Mouse (Mus musculus) c-Kit-positive CD71-negative TER-119-negative erythroid progenitor cells, embryonic 14.5 days (primary cell): ENCODE results near the gene Grin2a.

ENCODE experiments used
- DNase-seq: peaks from one replicate; pipeline ENCODE4 v3.0.0-alpha.2; 2013; ENCODE audit warnings: low read depth

The Grin2a gene

DNA sequence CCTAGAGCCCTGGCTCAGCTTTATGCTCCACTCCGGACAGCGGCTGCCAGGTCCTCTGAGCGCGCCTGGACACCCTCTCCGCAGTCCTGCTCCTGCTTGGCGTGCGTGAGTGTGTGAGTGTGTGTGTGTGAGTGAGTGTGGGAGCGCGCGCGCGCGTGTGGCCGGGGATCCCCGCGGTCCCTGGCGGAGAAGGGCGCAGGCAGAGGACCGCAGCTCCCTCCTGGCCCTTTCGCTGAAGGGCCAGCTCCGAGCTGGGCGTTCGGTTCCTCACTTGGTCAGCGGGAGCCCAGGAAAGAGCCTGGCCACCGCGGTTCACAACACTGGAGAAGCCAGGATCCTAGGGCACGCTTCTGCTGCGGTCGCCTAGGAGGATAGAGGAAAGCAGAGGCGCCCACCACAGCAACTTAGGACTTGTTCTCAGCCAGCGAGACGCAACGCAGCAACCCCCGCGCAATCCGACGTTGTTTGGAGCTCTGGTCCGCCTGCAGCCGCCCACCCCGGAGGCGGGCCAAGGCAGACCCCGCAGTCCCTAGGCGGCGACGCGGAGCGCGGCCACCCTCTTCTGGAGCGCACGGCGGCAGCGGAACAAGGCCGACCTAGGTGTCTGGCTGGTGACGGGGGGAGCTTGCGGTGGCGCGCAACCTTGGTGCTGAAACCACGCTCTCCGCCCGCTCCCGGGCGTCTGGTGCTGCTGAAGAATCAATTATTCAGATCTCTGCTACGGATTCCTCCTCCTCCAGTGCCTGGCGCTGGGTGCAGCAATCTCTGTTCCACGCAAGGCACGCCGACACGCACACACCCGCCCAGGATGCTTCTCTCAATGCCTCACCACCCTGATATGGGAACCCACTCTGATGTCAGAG lies at the start of gene Grin2a:
Gene Grin2a, minus strand, starts transcription at position 610 of the 863 bp plus-strand sequence.
- no peak for DNase-seq

DNA sequence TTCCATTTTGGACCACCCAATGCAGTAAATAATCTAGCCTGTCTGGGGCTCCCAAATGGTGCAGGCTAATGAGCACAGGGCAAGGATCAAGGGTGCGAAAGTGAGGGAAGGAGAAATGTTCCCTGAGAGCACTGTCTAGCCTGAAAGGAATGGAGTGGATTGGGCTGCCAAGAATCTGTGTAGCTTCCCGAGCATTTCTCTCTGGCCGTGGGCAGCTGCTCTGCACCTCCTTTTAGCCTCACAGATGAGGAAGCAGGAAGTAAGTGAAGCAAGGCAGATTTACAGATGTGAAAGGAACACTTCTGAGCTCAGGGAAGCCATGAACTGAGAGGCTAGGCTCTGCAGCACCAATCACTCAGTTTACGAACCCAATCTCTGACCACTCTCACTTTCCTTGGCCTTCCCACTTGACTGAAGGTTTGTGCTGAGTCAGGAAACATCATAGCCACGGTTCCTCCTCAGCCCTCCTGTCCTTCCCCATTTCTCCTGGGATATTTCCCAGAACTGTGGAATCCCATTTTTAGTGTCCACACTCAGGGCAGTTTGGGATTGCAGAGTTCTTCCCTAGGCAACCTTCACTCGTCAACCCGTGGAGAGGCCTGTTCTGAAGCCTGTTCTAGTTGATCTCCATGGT lies 40.3 kb upstream of the Grin2a start:
- no peak for DNase-seq

DNA sequence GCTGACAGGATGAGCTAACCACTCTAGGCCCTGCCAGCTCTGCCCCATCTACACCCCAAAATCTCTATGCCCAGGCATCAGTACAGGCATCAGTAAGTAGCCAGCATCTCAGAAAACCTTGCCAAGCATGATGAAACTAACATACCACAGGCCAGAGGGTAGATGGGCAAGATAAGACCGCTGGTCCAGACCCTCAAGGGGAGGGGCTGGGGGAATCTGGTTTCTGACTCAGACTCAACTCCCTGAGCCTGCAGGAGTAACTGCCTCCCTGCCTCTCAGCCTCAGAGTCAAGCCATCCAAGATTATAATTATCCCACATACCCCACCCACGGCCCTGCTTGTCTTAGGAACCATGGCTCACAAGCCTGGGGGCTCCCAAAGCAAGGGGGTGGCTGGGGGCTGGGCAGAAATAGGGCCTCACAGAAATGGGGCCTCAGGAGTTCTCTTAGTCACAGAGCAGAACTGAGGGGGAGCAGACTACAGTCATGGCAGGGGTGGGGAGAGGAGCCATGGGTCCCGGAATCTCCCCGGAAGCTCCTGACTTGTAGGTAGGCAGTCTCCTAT lies 38.1 kb upstream of the Grin2a start:
- no peak for DNase-seq

DNA sequence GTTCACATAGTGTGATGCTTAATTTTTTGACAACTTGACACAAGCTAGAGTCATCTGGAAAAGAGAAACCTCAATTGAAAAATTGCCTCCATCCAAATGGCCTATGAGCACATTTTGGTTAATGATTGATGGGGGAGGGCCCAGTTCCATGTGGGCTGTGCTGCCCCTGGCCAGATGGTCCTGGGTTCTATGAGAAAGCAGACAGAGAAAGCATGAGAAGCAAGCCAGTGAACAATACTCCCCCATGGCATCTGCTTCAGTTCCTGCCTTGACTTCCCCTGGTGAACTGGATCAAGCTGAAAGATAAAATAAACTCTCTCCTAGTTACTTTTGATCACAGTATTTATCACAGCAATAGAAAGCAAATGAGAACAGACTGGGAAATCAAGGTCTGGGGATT lies 36.5 kb upstream of the Grin2a start:
- DNase-seq = no peak

DNA sequence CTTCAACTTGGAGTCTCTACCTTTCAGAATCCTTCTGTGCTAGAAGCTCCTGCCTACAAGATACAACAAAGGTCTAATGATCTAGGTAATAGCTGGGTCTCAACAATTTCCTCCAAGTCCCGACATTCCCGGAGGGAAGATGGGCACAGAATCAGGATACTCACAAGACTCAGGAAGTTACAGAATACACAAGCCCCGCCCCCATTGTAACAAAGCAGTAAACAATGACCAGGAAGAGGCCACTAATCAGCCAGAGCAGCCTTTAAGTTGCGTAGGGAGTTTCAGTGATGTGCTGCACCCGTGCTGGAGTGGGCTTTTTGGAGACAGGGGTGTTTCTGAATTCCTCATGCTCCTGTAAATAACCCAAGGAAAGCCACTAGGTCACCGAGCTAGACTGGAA lies 31.4 kb upstream of the Grin2a start:
- no peak for DNase-seq

DNA sequence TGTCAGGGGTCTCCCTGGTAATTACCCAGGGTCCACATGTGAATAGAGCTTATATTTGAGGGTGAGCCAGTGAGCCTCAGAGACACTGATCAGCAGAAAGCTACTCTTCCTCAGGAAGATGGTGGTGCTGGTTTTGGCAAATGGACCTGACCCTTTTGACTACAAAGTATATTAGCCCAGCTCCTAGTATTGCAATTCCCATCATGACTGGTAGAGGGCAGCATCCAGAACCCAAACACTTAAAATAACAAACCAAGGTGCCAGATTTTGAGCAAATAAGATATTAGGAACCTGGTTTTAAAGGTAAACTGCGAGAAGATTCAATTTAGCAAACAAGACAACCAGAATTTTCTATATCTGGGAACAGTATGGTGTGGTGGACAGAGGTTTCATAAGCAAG lies 14.4 kb upstream of the Grin2a start:
- no peak for DNase-seq

DNA sequence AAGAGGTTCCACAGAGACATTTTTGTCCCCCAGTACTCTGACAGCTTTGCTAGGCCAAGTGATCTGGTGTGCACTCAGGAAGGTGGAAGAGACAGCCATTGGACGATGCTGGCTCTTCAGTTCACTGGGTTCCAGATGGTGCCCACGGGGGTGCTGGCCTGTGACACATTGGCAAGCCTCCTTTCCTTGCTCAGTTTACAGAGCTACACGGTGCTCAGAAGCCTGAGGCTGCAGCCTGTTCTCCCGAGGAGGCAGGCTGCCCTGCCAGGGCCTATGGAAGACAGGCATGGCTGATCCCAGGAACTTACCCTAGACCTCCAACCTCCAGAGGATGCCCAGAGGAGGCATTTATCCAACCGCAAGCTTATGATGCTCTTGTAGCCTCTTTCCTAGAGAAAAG lies 10.2 kb upstream of the Grin2a start:
- no peak for DNase-seq

DNA sequence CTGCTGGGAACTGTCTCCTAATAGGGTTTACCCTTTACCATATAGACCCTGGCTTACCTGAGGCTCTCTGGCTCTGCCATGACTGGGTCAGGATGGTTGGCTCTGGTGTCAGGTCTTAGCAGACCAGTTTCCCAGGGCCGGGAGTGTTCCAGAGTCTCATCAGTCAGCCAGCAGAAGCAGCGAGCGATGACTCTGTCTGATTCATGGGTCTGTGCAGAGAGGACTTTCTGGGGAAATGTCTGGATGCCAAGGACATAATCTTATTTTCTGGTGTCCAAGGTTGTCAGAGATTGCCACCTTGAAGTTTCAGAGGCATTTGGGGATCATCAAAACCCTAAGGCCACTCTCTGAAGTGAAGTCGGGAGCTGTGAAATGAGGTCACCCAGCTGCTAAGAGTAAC lies 8.7 kb upstream of the Grin2a start:
- DNase-seq = no peak

DNA sequence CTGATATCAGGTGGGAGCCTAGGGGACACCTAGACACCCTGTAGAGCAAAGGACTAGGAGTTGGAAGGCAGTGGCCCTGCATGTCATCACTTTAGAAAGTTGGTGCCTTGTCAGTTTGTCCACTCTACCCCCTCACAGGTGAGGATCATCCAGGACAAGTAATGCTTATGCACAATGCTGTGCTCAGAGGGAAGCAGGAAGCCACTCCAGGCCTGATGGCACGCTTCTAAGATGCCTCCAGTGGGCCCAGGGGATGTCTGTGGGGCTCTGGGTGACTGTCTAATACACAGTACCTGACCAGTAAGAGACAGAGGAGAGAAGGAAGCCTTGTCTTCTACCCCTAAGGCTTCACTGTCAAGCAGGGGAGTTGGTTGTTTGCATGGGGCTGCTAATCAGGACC lies 7.6 kb upstream of the Grin2a start:
- DNase-seq = no peak

DNA sequence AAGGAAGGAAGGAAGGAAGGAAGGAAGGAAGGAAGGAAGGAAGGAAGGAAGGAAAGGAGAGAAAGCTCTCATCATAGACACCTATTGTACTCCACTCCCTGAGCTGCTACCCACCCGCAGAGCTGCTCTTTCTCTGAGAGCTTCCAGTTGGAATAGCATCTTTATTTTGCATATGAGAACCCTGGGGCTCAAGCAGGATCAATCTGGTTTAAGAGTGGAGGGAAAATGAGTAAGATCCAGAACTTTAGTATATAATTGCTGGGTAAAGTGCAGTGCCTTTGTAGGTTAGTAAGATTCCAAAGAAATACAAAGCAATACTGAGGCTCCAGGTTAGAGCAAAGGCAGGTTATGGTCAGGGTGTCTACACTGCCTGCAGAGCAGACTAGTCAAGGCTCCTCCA lies 6.2 kb upstream of the Grin2a start:
- DNase-seq = no peak

DNA sequence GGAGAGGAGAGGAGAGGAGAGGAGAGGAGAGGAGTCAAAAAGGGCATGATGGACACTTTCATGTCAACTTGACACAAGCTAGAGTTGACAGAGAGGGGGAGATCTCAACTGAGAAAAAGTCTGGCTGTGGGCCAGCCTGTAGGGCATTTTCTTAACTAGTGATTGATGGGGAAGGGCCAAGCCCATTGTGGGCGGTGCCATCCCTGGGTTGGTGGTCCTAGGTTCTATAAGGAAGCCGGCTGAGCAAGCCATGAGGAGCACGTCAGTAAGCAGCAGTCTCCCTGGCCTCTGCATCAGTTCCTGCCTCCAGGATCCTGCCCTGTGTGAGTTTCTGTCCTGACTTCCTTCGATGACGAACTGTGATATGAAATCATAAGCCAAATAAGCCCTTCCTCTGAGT lies 4.6 kb upstream of the Grin2a start:
- DNase-seq = no peak

DNA sequence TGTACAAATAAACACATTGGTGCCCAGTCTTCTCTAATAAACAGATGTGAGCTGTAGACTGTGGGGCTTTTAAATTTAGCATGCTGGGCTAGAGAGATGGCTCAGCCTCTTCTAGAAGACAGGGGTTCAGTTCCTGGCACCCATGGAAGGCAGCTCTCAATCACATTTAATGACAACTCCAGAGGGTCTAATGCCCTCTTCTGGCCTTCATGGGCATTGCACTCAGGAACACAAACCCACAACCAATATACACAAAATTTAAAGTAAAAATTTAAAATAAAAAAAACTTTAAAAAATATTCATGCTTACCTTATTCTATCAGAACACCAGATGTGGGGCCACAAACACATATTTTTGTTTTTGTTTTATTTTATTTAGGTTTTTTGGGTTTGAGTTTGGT lies 2.6 kb upstream of the Grin2a start:
- no peak for DNase-seq

DNA sequence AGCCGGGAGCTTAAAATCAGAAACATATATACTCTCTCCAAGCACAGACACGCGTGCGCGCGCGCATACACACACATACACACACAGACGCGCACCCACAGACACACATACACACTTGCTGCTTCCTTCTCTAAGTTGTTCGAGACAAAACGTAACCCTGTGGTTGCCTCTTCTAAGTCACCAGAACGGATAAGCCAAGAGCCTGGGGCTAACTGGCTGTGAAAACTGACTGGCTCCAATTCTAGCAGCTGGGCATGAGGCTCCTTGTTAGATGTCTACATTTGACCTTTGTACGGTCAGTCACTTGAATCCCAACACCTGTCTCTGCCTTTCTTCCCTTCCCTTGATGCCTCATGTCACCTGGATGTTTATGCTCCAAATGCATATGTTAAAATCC lies 452 bp upstream of the Grin2a start:
- DNase-seq = no peak

DNA sequence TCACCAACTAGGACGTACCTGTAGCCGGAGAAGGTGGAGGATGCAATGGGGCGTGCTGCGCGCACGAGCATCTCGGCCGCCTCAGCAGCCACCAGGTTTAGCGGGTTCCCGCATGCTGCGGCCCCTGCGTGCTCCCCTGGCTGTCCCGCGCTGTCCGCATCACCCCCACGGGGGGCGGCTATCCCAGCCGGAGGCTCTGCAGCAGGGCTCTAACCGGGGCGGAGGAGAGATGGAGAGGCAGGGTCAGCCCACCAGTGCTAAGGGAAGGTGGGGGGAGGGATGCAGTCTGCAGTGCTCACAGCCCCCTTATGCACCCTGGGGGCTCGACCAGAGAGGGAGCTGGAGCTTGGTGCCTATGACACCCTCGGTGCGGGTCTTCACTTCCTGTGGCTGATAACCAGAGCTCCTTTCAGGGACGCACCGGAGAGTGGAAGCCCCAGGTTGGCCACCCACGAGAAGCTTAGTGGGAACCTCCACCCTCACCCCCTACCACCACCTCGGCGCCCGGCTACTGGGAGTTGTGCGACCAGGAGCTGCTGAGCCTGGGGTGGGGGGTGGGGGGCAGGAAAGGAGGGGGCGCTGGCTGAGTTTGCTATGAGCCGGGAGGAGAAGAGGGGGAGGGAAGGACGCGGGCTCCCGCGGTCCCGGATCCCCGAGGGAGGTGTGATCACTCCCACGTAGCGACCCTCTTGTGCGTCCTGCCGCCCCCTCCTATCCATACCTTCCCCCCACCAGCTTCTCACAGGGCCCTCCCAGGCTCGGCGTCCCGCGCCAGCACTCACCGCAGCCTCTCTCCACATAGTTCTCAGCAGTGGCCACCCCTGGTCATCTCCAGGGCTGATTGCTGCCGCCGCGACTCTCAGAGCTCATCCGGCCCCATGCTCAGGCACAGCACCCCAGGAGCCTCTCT lies 1.1 kb downstream of the Grin2a start:
- DNase-seq = no peak

DNA sequence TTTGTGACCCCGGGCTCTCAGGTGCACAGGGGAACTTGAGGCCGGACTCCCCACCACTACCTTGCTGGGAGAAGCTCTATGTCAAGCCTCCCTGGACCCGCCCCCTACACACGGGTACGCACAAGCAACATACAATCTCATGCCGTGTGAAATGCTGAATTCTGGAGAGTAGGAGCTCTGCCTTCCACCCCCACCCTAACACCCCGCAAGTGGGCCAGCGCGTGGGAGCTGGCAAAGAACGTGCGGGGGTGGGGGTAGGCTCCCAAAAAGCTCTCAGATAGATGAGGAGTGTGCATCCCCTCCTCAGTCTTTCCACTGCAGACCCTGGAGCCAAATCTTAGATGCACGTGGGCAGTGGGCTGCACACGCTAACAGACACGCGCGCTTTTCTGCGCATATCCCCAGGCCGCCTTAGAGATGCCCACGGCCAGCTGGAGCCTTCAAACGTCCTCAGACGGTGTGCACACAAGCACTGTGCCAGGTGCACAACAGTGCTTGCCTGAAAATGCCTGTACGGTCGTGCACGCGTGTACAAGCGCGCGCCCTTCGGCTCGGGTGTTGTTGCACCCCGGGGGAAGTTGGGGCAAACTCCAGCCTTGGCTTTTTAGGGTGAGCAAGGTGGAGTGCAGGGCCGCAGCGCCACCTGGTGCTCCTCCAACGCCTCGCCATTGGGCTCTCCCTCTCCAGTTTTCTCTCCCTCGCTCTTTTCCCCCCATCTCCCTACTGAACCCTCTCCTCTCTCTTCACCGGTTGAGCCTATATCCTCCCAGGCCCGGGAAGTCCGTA lies 1.9 kb downstream of the Grin2a start:
- DNase-seq = no peak

DNA sequence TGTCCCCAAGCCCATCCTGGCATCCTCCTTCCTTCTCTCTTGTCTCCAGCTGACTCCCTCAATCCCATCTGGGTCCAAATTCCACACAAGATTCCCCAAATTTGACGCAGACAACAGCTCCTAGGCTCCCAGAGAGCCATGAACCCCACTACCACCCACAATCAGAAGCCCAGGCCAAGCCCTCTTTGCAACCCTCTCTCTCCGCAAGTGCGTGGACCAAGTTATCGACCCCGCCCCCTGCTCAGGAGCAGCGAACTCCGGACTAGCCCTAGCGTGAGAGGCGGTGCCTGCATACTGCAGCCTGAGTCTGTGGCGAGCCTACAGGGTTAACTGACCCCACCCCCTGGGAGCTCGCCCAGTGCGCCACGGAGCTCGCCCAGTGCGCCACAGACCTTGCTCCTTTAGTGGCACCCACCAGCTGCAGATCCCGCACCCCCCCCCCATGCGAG lies 2.6 kb downstream of the Grin2a start:
- DNase-seq = no peak

DNA sequence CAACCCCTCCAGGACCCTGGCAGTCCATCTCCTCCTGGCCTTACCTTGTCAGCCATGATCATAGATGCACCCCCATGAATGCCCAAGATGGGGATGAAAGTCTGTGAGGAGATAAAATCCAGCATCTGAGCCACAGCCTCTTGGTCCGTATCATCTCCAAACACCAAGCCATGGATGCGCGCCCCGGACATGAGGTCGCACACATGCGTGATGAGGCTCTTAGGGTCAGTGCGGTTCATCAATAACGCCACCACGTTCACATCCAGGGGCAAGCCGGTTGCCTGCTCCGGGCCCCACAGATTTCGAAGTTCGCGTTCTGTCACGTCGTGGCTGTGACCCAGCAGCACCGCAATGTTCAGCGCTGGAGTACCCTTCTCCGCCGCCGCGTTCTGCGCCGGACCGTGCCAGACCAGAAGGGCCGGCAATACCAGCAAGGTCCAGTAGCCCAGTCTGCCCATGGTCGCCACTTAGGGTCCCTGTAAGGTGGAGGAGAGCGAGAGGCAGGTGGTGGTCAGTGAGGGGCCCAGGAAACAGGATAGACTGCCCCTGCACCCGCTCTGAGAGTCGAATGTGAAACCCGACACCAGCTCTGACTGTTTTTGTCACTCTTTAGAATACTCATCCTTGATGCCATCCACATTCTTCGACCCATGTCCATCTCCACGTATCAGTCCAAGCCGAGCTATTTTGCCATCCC lies 3.1 kb downstream of the Grin2a start:
- DNase-seq = no peak

DNA sequence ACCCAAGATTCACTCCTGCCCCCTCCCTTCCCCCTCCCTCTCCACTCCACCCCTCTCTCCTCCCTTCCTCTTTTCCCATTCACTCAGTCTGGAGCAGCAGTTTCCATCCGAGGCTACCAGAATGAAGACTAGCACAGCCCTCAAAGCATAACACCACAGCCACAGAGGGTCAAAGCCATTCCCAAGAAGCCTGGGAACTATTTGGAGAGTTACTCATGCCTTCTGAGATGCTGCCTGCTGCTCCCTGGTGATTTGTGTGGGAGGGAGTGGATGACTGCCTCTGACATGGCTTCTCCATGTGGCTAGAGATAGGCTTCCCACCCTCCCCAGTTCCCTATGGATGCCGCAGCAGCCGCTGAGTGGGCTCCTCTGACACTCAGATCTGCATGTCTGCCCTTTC lies 10.3 kb downstream of the Grin2a start:
- no peak for DNase-seq

DNA sequence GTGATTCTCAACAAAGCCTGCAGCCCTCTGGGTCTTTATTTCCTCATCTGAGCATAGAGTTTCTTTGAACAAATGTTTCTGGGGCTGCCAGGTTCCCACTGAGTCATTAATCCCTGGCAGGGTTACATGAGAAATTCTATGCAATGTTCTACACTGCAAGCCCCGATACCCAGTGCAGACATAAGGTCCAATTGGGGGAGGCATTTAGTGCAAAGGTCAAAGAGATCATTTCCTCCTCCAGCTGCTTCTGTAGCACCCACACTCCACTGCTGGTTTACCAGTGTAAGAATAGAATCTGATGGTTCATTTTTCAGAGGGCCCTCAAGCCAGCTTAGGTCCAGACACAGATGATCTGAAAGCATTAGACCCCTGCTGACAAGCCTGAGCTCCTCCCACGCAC lies 14.7 kb downstream of the Grin2a start:
- no peak for DNase-seq

DNA sequence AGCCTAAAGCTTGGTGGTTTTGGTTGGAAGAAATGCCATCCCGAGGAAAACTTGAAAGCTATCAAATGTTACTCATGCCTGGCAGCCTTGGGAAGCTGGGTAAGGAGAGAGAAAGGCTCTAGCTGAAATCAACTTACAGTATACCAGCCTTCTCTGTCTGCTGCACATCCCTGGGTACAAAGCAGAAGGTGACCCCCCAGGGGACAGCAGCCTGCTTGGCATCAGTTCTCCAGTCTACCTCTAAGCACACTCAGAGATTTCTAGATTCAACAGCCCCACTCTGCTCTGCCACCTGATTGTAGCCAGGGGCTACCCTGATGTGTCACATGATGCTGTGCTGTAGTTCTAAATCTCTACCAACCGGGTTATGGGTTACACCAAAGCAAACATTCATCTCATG lies 17.2 kb downstream of the Grin2a start:
- no peak for DNase-seq

DNA sequence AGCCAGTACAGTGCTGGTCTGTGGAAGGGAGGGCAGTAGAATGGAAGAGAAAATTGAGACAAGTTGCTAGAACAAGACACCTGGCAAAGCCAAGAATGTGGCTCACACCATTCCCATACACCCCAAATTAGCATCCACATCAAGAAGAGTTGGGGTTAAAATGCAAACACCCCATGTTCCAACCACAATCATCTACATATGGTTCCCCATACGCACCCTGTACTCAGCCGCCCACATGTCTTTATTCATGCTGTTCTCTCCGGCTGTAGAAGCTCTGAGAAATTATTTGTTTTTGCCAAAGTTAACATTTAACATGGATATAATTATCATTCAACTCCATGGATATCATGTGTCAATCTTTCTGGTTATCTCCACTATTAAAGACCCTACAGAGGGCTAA lies 22.7 kb downstream of the Grin2a start:
- DNase-seq = no peak
